In genomic region chr6:128799144-128799895, GRCm38 (mm10) we compare ENCODE assay signal across 8 mouse cellular contexts. TPM values are rescaled to one million over a fixed set of nuclear protein-coding genes. Genes with fewer than 3 reads are reported as not detected.
DNase-seq lines count a peak whose midpoint lies in the region; ATAC-seq and TF ChIP-seq lines count a peak whose summit lies in the region.
"Not testable (repeated sequence)": the region's sequence is repeated elsewhere in the genome, so short reads cannot be mapped to it uniquely, and the experiment has no call there.

No protein-coding gene starts in this region.

- not testable (repeated sequence) for H3K36me3 ChIP-seq in heart, embryonic 11.5 days (ENCODE audit: control insufficient read depth, insufficient read depth, low read length); kidney, embryonic 15.5 days; limb, embryonic 15.5 days; midbrain, postnatal 0 days (ENCODE audit: insufficient read depth, low read length)

- H3K4me3 ChIP-seq in bone marrow macrophage, adult 2 months (ENCODE audit: insufficient read depth, low read length): peak overlapping the region; percentile 72
- H3K4me3 ChIP-seq in heart, embryonic 11.5 days (ENCODE audit: low read depth, low read length): peak overlapping the region; percentile 68
- H3K4me3 ChIP-seq in kidney, embryonic 15.5 days (replicated peaks): peak overlapping the region; percentile 68
- peak overlapping the region; percentile 61 for H3K4me3 ChIP-seq in limb, embryonic 15.5 days
- H3K4me3 ChIP-seq in midbrain, postnatal 0 days (ENCODE audit: low read depth, low read length): peak overlapping the region; percentile 52

- peak overlapping the region; percentile 66 for H3K4me2 ChIP-seq in heart, embryonic 11.5 days
- peak overlapping the region; percentile 65 for H3K4me2 ChIP-seq in kidney, embryonic 15.5 days
- peak overlapping the region; percentile 53 for H3K4me2 ChIP-seq in limb, embryonic 15.5 days
- peak overlapping the region; percentile 63 for H3K4me2 ChIP-seq in midbrain, postnatal 0 days (ENCODE audit: low read depth, low read length, poor library complexity, severe bottlenecking)

- TF ChIP-seq CTCF in bone marrow macrophage, adult 2 months (IDR thresholded peaks at IDR 0.05; ENCODE audit: low read depth, low read length): peak; percentile 75
- peak; percentile 86 for TF ChIP-seq CTCF in midbrain, postnatal 0 days (IDR thresholded peaks at IDR 0.05)

- H3K9ac ChIP-seq in heart, embryonic 11.5 days (ENCODE audit: low read depth, low read length): peak overlapping the region; percentile 74
- H3K9ac ChIP-seq in kidney, embryonic 15.5 days: peak overlapping the region; percentile 64
- peak overlapping the region; percentile 61 for H3K9ac ChIP-seq in limb, embryonic 15.5 days
- H3K9ac ChIP-seq in midbrain, postnatal 0 days (replicated peaks; ENCODE audit: low read length, poor library complexity, severe bottlenecking): peak overlapping the region; percentile 73

- H3K27ac ChIP-seq in bone marrow macrophage, adult 2 months (ENCODE audit: insufficient read depth, low read depth, low read length): peak overlapping the region; percentile 59
- 0 out of 2 replicates have a peak overlapping the region, but pooled peaks have one; percentile 15 for H3K27ac ChIP-seq in heart, embryonic 11.5 days (ENCODE audit: low read depth, low read length)
- peak overlapping the region; percentile 92 for H3K27ac ChIP-seq in kidney, embryonic 15.5 days
- peak overlapping the region; percentile 95 for H3K27ac ChIP-seq in limb, embryonic 15.5 days
- H3K27ac ChIP-seq in midbrain, postnatal 0 days (ENCODE audit: low read depth, low read length): peak overlapping the region; percentile 89

- H3K9me3 ChIP-seq in heart, embryonic 11.5 days (replicated peaks; ENCODE audit: control insufficient read depth, low read length); kidney, embryonic 15.5 days (replicated peaks); limb, embryonic 15.5 days; midbrain, postnatal 0 days (ENCODE audit: low read length): not testable (repeated sequence)

- ATAC-seq in erythroblast, adult 5-6 weeks (replicated peaks; ENCODE audit: low FRiP score, poor library complexity, severe bottlenecking): peak; percentile 79
- ATAC-seq in heart, embryonic 11.5 days (replicated peaks; ENCODE audit: insufficient number of reproducible peaks, low FRiP score, low TSS enrichment): peak; percentile 77
- peak; percentile 71 for ATAC-seq in kidney, embryonic 15.5 days (replicated peaks; ENCODE audit: low FRiP score)
- peak; percentile 72 for ATAC-seq in limb, embryonic 15.5 days (ENCODE audit: insufficient number of reproducible peaks, low FRiP score, low TSS enrichment, low read depth)
- peak; percentile 82 for ATAC-seq in midbrain, postnatal 0 days (ENCODE audit: low FRiP score)

- not testable (repeated sequence) for TF ChIP-seq POLR2A in bone marrow macrophage, adult 2 months (IDR thresholded peaks at IDR 0.05; ENCODE audit: borderline replicate concordance, low read depth, low read length)

- not testable (repeated sequence) for H3K27me3 ChIP-seq in heart, embryonic 11.5 days (ENCODE audit: control insufficient read depth, insufficient read depth, low read length); kidney, embryonic 15.5 days; limb, embryonic 15.5 days; midbrain, postnatal 0 days (ENCODE audit: insufficient read depth, low read length)

- under 1% methylated on average over 49 of the region's 49 CpGs for WGBS in heart, embryonic 11.5 days (ENCODE audit: insufficient replicate concordance)
- under 1% methylated on average over 49 of the region's 49 CpGs for WGBS in kidney, embryonic 15.5 days
- WGBS in limb, embryonic 15.5 days: under 1% methylated on average over 49 of the region's 49 CpGs
- WGBS in midbrain, postnatal 0 days: under 1% methylated on average over 49 of the region's 49 CpGs

- H3K4me1 ChIP-seq in bone marrow macrophage, adult 2 months (ENCODE audit: control insufficient read depth, insufficient read depth, low read length): peaks cover 16% of the 10 kb centered on the region
- not testable (repeated sequence) for H3K4me1 ChIP-seq in heart, embryonic 11.5 days (ENCODE audit: control insufficient read depth, insufficient read depth, low read length); midbrain, postnatal 0 days (ENCODE audit: insufficient read depth, low read length)
- H3K4me1 ChIP-seq in kidney, embryonic 15.5 days: peaks cover 13% of the 10 kb centered on the region
- H3K4me1 ChIP-seq in limb, embryonic 15.5 days: peaks cover 13% of the 10 kb centered on the region; the same call in 1 of the 2 replicates

- peak; percentile 83 for DNase-seq in A20 (ENCODE audit: low read depth, low spot score)
- peak; percentile 93 for DNase-seq in midbrain, postnatal 0 days (ENCODE audit: low spot score)
- peak; percentile 82 to 84 for DNase-seq in spleen, postnatal 10 days (ENCODE audit: low spot score in 2 of 2)

RNA-seq across cellular contexts. Expression of gene Klrb1c, which starts 10.3 kb away (rescaled TPM):
- polyA plus RNA-seq in bone marrow macrophage, adult 2 months (2012; ENCODE audit: insufficient read depth, insufficient read length, missing spikeins): not detected in 2 replicates
- not detected in 2 replicates for total RNA-seq in erythroblast, adult 5-6 weeks (2015; ENCODE audit: low replicate concordance)
- total RNA-seq in erythroblast, adult 5-6 weeks (2017; ENCODE audit: low replicate concordance): 0.68 and 1.8 TPM in 2 replicates
- not detected in 2 replicates for polyA plus RNA-seq in heart, embryonic 11.5 days (2014; fragmentation: Nextera tagmentation; extraction: Ambion mirVana)
- polyA plus RNA-seq in kidney, embryonic 15.5 days (2015; fragmentation: Nextera tagmentation; extraction: Ambion mirVana): 0.17 and 0.22 TPM in 2 replicates
- 0.07 TPM in 1 of 2 replicates, not detected in the other for polyA plus RNA-seq in limb, embryonic 15.5 days (2015; fragmentation: Nextera tagmentation; extraction: Ambion mirVana)
- 0.09 and 0.77 TPM in 2 replicates for total RNA-seq in midbrain, postnatal 0 days (2014; rRNA removed)
- 0.09 and 0.25 TPM in 2 replicates for polyA plus RNA-seq in midbrain, postnatal 0 days (2015; fragmentation: Nextera tagmentation; extraction: Ambion mirVana)

RNA-seq across cellular contexts. Expression of gene Gm44511, which starts 26.8 kb away (rescaled TPM):
- polyA plus RNA-seq in bone marrow macrophage, adult 2 months (2012; ENCODE audit: insufficient read depth, insufficient read length, missing spikeins): not detected in 2 replicates
- total RNA-seq in erythroblast, adult 5-6 weeks (2015; ENCODE audit: low replicate concordance): 1.7 and 3.8 TPM in 2 replicates
- not detected in 2 replicates for total RNA-seq in erythroblast, adult 5-6 weeks (2017; ENCODE audit: low replicate concordance)
- not detected in 2 replicates for polyA plus RNA-seq in heart, embryonic 11.5 days (2014; fragmentation: Nextera tagmentation; extraction: Ambion mirVana)
- not detected in 2 replicates for polyA plus RNA-seq in kidney, embryonic 15.5 days (2015; fragmentation: Nextera tagmentation; extraction: Ambion mirVana)
- not detected in 2 replicates for polyA plus RNA-seq in limb, embryonic 15.5 days (2015; fragmentation: Nextera tagmentation; extraction: Ambion mirVana)
- total RNA-seq in midbrain, postnatal 0 days (2014; rRNA removed): not detected in 2 replicates
- polyA plus RNA-seq in midbrain, postnatal 0 days (2015; fragmentation: Nextera tagmentation; extraction: Ambion mirVana): not detected in 2 replicates

RNA-seq across cellular contexts. Expression of gene Klrb1b, which starts 26.8 kb away (rescaled TPM):
- not detected in 2 replicates for polyA plus RNA-seq in bone marrow macrophage, adult 2 months (2012; ENCODE audit: insufficient read depth, insufficient read length, missing spikeins)
- total RNA-seq in erythroblast, adult 5-6 weeks (2015; ENCODE audit: low replicate concordance): 2.1 TPM in 1 of 2 replicates, not detected in the other
- 0.94 TPM in 1 of 2 replicates, not detected in the other for total RNA-seq in erythroblast, adult 5-6 weeks (2017; ENCODE audit: low replicate concordance)
- polyA plus RNA-seq in heart, embryonic 11.5 days (2014; fragmentation: Nextera tagmentation; extraction: Ambion mirVana): not detected in 2 replicates
- polyA plus RNA-seq in kidney, embryonic 15.5 days (2015; fragmentation: Nextera tagmentation; extraction: Ambion mirVana): 0.09 TPM in 1 of 2 replicates, not detected in the other
- 0.11 and 0.18 TPM in 2 replicates for polyA plus RNA-seq in limb, embryonic 15.5 days (2015; fragmentation: Nextera tagmentation; extraction: Ambion mirVana)
- total RNA-seq in midbrain, postnatal 0 days (2014; rRNA removed): not detected in 2 replicates
- polyA plus RNA-seq in midbrain, postnatal 0 days (2015; fragmentation: Nextera tagmentation; extraction: Ambion mirVana): not detected in 2 replicates

Comparison
In these comparisons a context has a peak if more than half of its experiments do, and no peak if none do; other contexts are left out.
1. Peak in every context shown above with its lines: DNase-seq, ATAC-seq, H3K4me3 ChIP-seq and H3K27ac ChIP-seq.
2. H3K27ac ChIP-seq: peak in every context shown above with its lines; median percentile 95 in limb, embryonic 15.5 days; 92 in kidney, embryonic 15.5 days; 89 in midbrain, postnatal 0 days; 59 in bone marrow macrophage, adult 2 months; 15 in heart, embryonic 11.5 days.